In genomic region chr2:93992259-93992658, GRCm38 (mm10) we compare ENCODE assay signal across 9 mouse cellular contexts. TPM values are rescaled to one million over a fixed set of nuclear protein-coding genes. Genes with fewer than 3 reads are reported as not detected.
DNase-seq lines count a peak whose midpoint lies in the region; ATAC-seq lines count a peak whose summit lies in the region.
"Had no signal": no experiment of that assay in that cellular context is flagged by ENCODE, and none has a peak within 500 bp of the region (broad histone marks: within the 10 kb centered on the region; RNA-seq: fewer than 3 reads in every experiment).

No protein-coding gene starts in this region.

- ATAC-seq in forebrain, embryonic 16.5 days = peak; percentile 90

- H3K27ac ChIP-seq in forebrain, embryonic 16.5 days (ENCODE audit: low read length) = peak overlapping the region; percentile 80
- H3K27ac ChIP-seq: embryonic facial prominence, embryonic 13.5 days had no signal

- H3K4me1 ChIP-seq in forebrain, embryonic 16.5 days (replicated peaks; ENCODE audit: control insufficient read depth, insufficient read depth, low read length) = peaks cover 24% of the 10 kb centered on the region

- WGBS in forebrain, embryonic 16.5 days = 8% methylated on average over 5 of the region's 5 CpGs

- peaks cover 13% of the 10 kb centered on the region for H3K36me3 ChIP-seq in forebrain, embryonic 16.5 days (ENCODE audit: control insufficient read depth, insufficient read depth)

- peak overlapping the region; percentile 14 for H3K4me2 ChIP-seq in forebrain, embryonic 16.5 days (ENCODE audit: low read length)
- H3K4me2 ChIP-seq: embryonic facial prominence, embryonic 13.5 days had no signal

- DNase-seq in layer of hippocampus, adult 18-20 months (ENCODE audit: low spot score in 2 of 2) = peak; percentile 45 to 85
- no peak for DNase-seq in layer of hippocampus, postnatal 10 days (ENCODE audit: low spot score in 2 of 2)
- peak; percentile 85 for DNase-seq in brain, adult 2 months (ENCODE audit: low read depth, low spot score)
- DNase-seq in kidney, postnatal 25 days = peak; percentile 73 to 76
- no peak for DNase-seq in B cell, adult 2 months
- no peak for DNase-seq in spleen, postnatal 36 days (ENCODE audit: low spot score in 2 of 2)

- H3K9me3 ChIP-seq in forebrain, embryonic 16.5 days (ENCODE audit: control insufficient read depth, low read length) = no peaks in the 10 kb centered on the region
- H3K9me3 ChIP-seq: embryonic facial prominence, embryonic 13.5 days had no signal

- no peak overlapping the region for H3K4me3 ChIP-seq in forebrain, embryonic 16.5 days (replicated peaks; ENCODE audit: low read length)
- H3K4me3 ChIP-seq: embryonic facial prominence, embryonic 13.5 days had no signal

- H3K9ac ChIP-seq in forebrain, embryonic 16.5 days (replicated peaks; ENCODE audit: low read depth, low read length) = no peak overlapping the region
- H3K9ac ChIP-seq: embryonic facial prominence, embryonic 13.5 days had no signal

- no peaks in the 10 kb centered on the region for H3K27me3 ChIP-seq in forebrain, embryonic 16.5 days (replicated peaks; ENCODE audit: control insufficient read depth, insufficient read depth, low read length)
- H3K27me3 ChIP-seq: embryonic facial prominence, embryonic 13.5 days had no signal

RNA-seq across cellular contexts. Expression of gene Gm27027, which starts 3.9 kb away (rescaled TPM):
- total RNA-seq in layer of hippocampus, adult 18-20 months (2021) = not detected
- not detected for total RNA-seq in layer of hippocampus, postnatal 10 days (2021)
- not detected in 2 replicates for polyA plus RNA-seq in forebrain, embryonic 16.5 days (2015; fragmentation: Nextera tagmentation; extraction: Ambion mirVana)
- polyA plus RNA-seq: embryonic facial prominence, embryonic 13.5 days; large intestine, adult 2 months had no signal

RNA-seq across cellular contexts. Expression of gene Alkbh3, which starts 18.3 kb away (rescaled TPM):
- total RNA-seq in layer of hippocampus, adult 18-20 months (2021) = 10 to 100 TPM; 21.0 to 22.4 TPM
- total RNA-seq in layer of hippocampus, postnatal 10 days (2021) = 10 to 100 TPM; 22.6 to 26.9 TPM
- polyA plus RNA-seq in forebrain, embryonic 16.5 days (2015; fragmentation: Nextera tagmentation; extraction: Ambion mirVana) = 55.1 and 57.4 TPM in 2 replicates

RNA-seq across cellular contexts. Expression of gene Gm13889, which starts 35.3 kb away (rescaled TPM):
- total RNA-seq in layer of hippocampus, adult 18-20 months (2021) = 10 to 100 TPM; 54.8 to 57.3 TPM
- total RNA-seq in layer of hippocampus, postnatal 10 days (2021) = 10 to 100 TPM; 44.4 to 49.5 TPM
- 17.7 and 18.2 TPM in 2 replicates for polyA plus RNA-seq in forebrain, embryonic 16.5 days (2015; fragmentation: Nextera tagmentation; extraction: Ambion mirVana)

Comparison
In these comparisons a context has a peak if more than half of its experiments do, and no peak if none do; other contexts are left out.
1. DNase-seq: peak in layer of hippocampus, adult 18-20 months (2 of 2), brain, adult 2 months (single experiment) and kidney, postnatal 25 days (2 of 2); none in layer of hippocampus, postnatal 10 days (0 of 2), B cell, adult 2 months (0 of 2) and spleen, postnatal 36 days (0 of 2).